Mouse (Mus musculus): Measurements from ENCODE around the gene Tmem135. TPM values are rescaled to one million over a fixed set of nuclear protein-coding genes. Genes with fewer than 3 reads are reported as not detected.

The Tmem135 gene
- total and polyA plus RNA-seq, 3 experiments: 87.3 to 469 (median 125) TPM

GRCm38 (mm10) chr7:89388981-89389380, 15.0 kb downstream of the Tmem135 start:
- DNase-seq: no peak

GRCm38 (mm10) chr7:89382892-89383291, 21.1 kb downstream of the Tmem135 start:
- DNase-seq: no peak

- peak; percentile 50 for DNase-seq
Measured at GRCm38 (mm10) chr7:89380935-89381705, 22.9 kb downstream of the Tmem135 start.

GRCm38 (mm10) chr7:89371623-89372295, 32.3 kb downstream of the Tmem135 start:
- DNase-seq: no peak

GRCm38 (mm10) chr7:89370917-89371316, 33.1 kb downstream of the Tmem135 start:
- peak; percentile 58 for DNase-seq

- no peak for DNase-seq
Measured at GRCm38 (mm10) chr7:89370086-89370485, 33.9 kb downstream of the Tmem135 start.

GRCm38 (mm10) chr7:89367643-89368042, 36.4 kb downstream of the Tmem135 start:
- DNase-seq: no peak

- no peak for DNase-seq
Measured at GRCm38 (mm10) chr7:89365135-89365880, 38.7 kb downstream of the Tmem135 start.

- DNase-seq: no peak
Measured at GRCm38 (mm10) chr7:89363975-89364374, 40.0 kb downstream of the Tmem135 start.

- no peak for DNase-seq
Measured at GRCm38 (mm10) chr7:89356307-89356706, 47.7 kb downstream of the Tmem135 start.

GRCm38 (mm10) chr7:89355519-89356255, 48.3 kb downstream of the Tmem135 start:
- DNase-seq: peak; percentile 13

GRCm38 (mm10) chr7:89342021-89342420, 62.0 kb downstream of the Tmem135 start:
- no peak for DNase-seq

- DNase-seq: no peak
Measured at GRCm38 (mm10) chr7:89339808-89340207, 64.2 kb downstream of the Tmem135 start.

GRCm38 (mm10) chr7:89339142-89339435, 64.9 kb downstream of the Tmem135 start:
- no peak for DNase-seq

GRCm38 (mm10) chr7:89338350-89339141, 65.5 kb downstream of the Tmem135 start:
- DNase-seq: peak; percentile 97

GRCm38 (mm10) chr7:89337711-89338349, 66.2 kb downstream of the Tmem135 start:
- DNase-seq: no peak

- DNase-seq: no peak
Measured at GRCm38 (mm10) chr7:89336434-89336833, 67.6 kb downstream of the Tmem135 start.

GRCm38 (mm10) chr7:89335316-89335715, 68.7 kb downstream of the Tmem135 start:
- no peak for DNase-seq

GRCm38 (mm10) chr7:89329896-89330295, 74.1 kb downstream of the Tmem135 start:
- peak; percentile 35 for DNase-seq

GRCm38 (mm10) chr7:89327731-89328130, 76.3 kb downstream of the Tmem135 start:
- no peak for DNase-seq

- DNase-seq: peak; percentile 19
Measured at GRCm38 (mm10) chr7:89326761-89327160, 77.3 kb downstream of the Tmem135 start.

All from adrenal gland, adult 2 months (tissue).